Mouse (Mus musculus): Measurements from ENCODE around the gene Gm49405. TPM values are rescaled to one million over a fixed set of nuclear protein-coding genes. Genes with fewer than 3 reads are reported as not detected.

Gm49405 gene
- total RNA-seq, 1 experiment = 1.9 TPM

- Histone ChIP-seq H3K9me3 (ENCODE audit: control insufficient read depth, insufficient read depth, low read depth, low read length) (no peaks in the 10 kb centered on the region), H3K36me3 (ENCODE audit: control insufficient read depth, insufficient read depth, low read length, poor library complexity, severe bottlenecking) (no peaks in the 10 kb centered on the region), H3K4me1 (ENCODE audit: control insufficient read depth in 2 of 2, insufficient read depth in 2 of 2, low read length in 2 of 2, poor library complexity in 1 of 2) (peaks cover 15 to 36% of the 10 kb centered on the region in 2 experiments; a peak in 3 of 4 replicates), H3K4me3 (ENCODE audit: insufficient read depth in 1 of 2, low read depth in 1 of 2, low read length in 2 of 2, poor library complexity in 1 of 2, severe bottlenecking in 1 of 2) (no peak overlapping the region), H3K27ac (ENCODE audit: insufficient read depth, low read depth, low read length, poor library complexity, severe bottlenecking) (no peak overlapping the region), H3K9ac (ENCODE audit: insufficient read depth, low read depth, low read length, poor library complexity, severe bottlenecking) (no peak overlapping the region)
- in situ Hi-C loops (cut with MboI; ENCODE audit: low sequenced_read_pairs in 2 of 2, unreplicated experiment in 2 of 2) = no loop called here
- DNase-seq (ENCODE audit: low read depth, low spot score) = no peak
- TF ChIP-seq ZC3H11A (IDR thresholded peaks at IDR 0.05; ENCODE audit: borderline replicate concordance, low read depth, low read length) (no peak), HCFC1 (IDR thresholded peaks at IDR 0.05; ENCODE audit: borderline replicate concordance, insufficient read depth, low read length) (no peak), CHD2 (IDR thresholded peaks at IDR 0.05; ENCODE audit: low read depth, low read length) (no peak), MAFK (IDR thresholded peaks at IDR 0.05; ENCODE audit: insufficient read depth, low read depth, low read length) (no peak), ZNF384 (IDR thresholded peaks at IDR 0.05; ENCODE audit: low read depth, low read length) (no peak)
These were observed 54.2 kb downstream of the Gm49405 start for GRCm38 (mm10) chr19:4054613-4055012.

Other genes starting within 250 kb of the Gm49405 start
- 25.9 and 27.2 TPM in 2 replicates for gene Kmt5b, start 233.2 kb upstream of the Gm49405 start, total RNA-seq (2012; rRNA removed)
- gene Chka, start 148.9 kb upstream of the Gm49405 start, total RNA-seq (2012; rRNA removed) = 79.6 and 86.1 TPM in 2 replicates
- gene Tcirg1, start 93.5 kb upstream of the Gm49405 start, total RNA-seq (2012; rRNA removed) = 55.2 and 75.8 TPM in 2 replicates
- gene Ndufs8, start 87.9 kb upstream of the Gm49405 start, total RNA-seq (2012; rRNA removed) = 134 and 135 TPM in 2 replicates
- gene Aldh3b1, start 70.8 kb upstream of the Gm49405 start, total RNA-seq (2012; rRNA removed) = 0.76 and 1.4 TPM in 2 replicates
- 3.9 and 9.5 TPM in 2 replicates for gene Unc93b1, start 65.4 kb upstream of the Gm49405 start, total RNA-seq (2012; rRNA removed)
- gene Aldh3b3, start 42.0 kb upstream of the Gm49405 start, total RNA-seq (2012; rRNA removed) = not detected in 2 replicates
- 0.21 and 0.62 TPM in 2 replicates for gene Aldh3b2, start 28.3 kb upstream of the Gm49405 start, total RNA-seq (2012; rRNA removed)
- gene Acy3, start 14.1 kb upstream of the Gm49405 start, total RNA-seq (2012; rRNA removed) = 2.1 and 2.4 TPM in 2 replicates
- not detected in 2 replicates for gene Tbx10, start 7.9 kb upstream of the Gm49405 start, total RNA-seq (2012; rRNA removed)
- 22.4 and 27.2 TPM in 2 replicates for gene Nudt8, start within 50 bp of the Gm49405 start, total RNA-seq (2012; rRNA removed)
- 4.6 and 12.0 TPM in 2 replicates for gene Doc2g, start 2.7 kb downstream of the Gm49405 start, total RNA-seq (2012; rRNA removed)
- gene Ndufv1, start 12.2 kb downstream of the Gm49405 start, total RNA-seq (2012; rRNA removed) = 182 and 219 TPM in 2 replicates
- 121 and 146 TPM in 2 replicates for gene Gstp1, start 37.4 kb downstream of the Gm49405 start, total RNA-seq (2012; rRNA removed)
- 67.4 and 138 TPM in 2 replicates for gene Gstp2, start 45.4 kb downstream of the Gm49405 start, total RNA-seq (2012; rRNA removed)
- 3.4 and 3.9 TPM in 2 replicates for gene Gstp3, start 58.9 kb downstream of the Gm49405 start, total RNA-seq (2012; rRNA removed)
- not detected in 2 replicates for gene Cabp2, start 81.0 kb downstream of the Gm49405 start, total RNA-seq (2012; rRNA removed)
- gene Cdk2ap2, start 96.6 kb downstream of the Gm49405 start, total RNA-seq (2012; rRNA removed) = 39.6 and 42.7 TPM in 2 replicates
- 10.5 and 17.2 TPM in 2 replicates for gene Pitpnm1, start 99.4 kb downstream of the Gm49405 start, total RNA-seq (2012; rRNA removed)
- 26.9 and 27.9 TPM in 2 replicates for gene Aip, start 125.2 kb downstream of the Gm49405 start, total RNA-seq (2012; rRNA removed)
- gene Gpr152, start 139.2 kb downstream of the Gm49405 start, total RNA-seq (2012; rRNA removed) = 0.13 and 0.26 TPM in 2 replicates
- gene Cabp4, start 143.4 kb downstream of the Gm49405 start, total RNA-seq (2012; rRNA removed) = 1.3 and 1.8 TPM in 2 replicates
- gene Coro1b, start 148.0 kb downstream of the Gm49405 start, total RNA-seq (2012; rRNA removed) = 73.8 and 85.3 TPM in 2 replicates
- 9.5 and 15.1 TPM in 2 replicates for gene Ptprcap, start 153.0 kb downstream of the Gm49405 start, total RNA-seq (2012; rRNA removed)
- 19.7 and 26.6 TPM in 2 replicates for gene Rps6kb2, start 162.7 kb downstream of the Gm49405 start, total RNA-seq (2012; rRNA removed)
- gene Carns1, start 174.9 kb downstream of the Gm49405 start, total RNA-seq (2012; rRNA removed) = 2.3 and 3.3 TPM in 2 replicates
- 2.9 and 3.5 TPM in 2 replicates for gene Tbc1d10c, start 190.7 kb downstream of the Gm49405 start, total RNA-seq (2012; rRNA removed)
- 407 and 426 TPM in 2 replicates for gene Ppp1ca, start 191.4 kb downstream of the Gm49405 start, total RNA-seq (2012; rRNA removed)
- gene Rad9a, start 201.0 kb downstream of the Gm49405 start, total RNA-seq (2012; rRNA removed) = 33.1 and 42.1 TPM in 2 replicates
- 2.2 and 2.7 TPM in 2 replicates for gene Clcf1, start 213.6 kb downstream of the Gm49405 start, total RNA-seq (2012; rRNA removed)
- gene AC109138.7, start 213.7 kb downstream of the Gm49405 start, total RNA-seq (2012; rRNA removed) = not detected in 2 replicates
- gene Pold4, start 231.3 kb downstream of the Gm49405 start, total RNA-seq (2012; rRNA removed) = 6.2 and 8.7 TPM in 2 replicates

All from ES-E14 (cell line).